Mouse (Mus musculus): ENCODE measurements at regions not wholly inside any gene's neighbourhood (a gene's known extent, or its start where the extent isn't known, plus 50 kb on each side); places are given as distances from the start of the nearest gene placed in this dataset.

DNA sequence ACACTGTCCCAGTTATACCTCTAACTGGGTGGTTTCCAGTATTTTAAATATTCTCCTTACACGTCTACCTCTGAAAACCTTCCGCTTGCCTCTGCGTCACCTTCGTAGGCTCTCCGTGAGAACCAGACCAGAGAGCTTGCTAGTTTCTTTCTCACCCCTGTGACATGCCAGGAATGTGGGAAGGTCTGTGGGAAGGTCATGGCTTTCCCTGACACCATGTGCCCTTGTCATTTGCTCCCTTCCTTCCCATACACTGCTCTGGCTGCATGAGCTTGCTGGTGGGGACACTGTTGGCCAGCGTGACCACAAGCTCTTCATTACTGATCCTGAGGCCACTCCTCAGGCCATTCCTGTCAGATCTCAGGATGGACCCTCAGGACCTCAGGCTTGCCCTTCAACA is 66.5 kb upstream of the Slc38a4 start:
- no peak overlapping the region for H3K4me2 ChIP-seq (replicated peaks)
- no peak overlapping the region for H3K27ac ChIP-seq
- no peaks in the 10 kb centered on the region for H3K27me3 ChIP-seq
- ATAC-seq (ENCODE audit: low FRiP score) = no peak
- H3K4me3 ChIP-seq = no peak overlapping the region
- H3K36me3 ChIP-seq = no peaks in the 10 kb centered on the region
- no peak overlapping the region for H3K9ac ChIP-seq
- no peaks in the 10 kb centered on the region for H3K9me3 ChIP-seq (replicated peaks)
- H3K4me1 ChIP-seq = no peaks in the 10 kb centered on the region
- 85% methylated on average over 6 of the region's 6 CpGs for WGBS

DNA sequence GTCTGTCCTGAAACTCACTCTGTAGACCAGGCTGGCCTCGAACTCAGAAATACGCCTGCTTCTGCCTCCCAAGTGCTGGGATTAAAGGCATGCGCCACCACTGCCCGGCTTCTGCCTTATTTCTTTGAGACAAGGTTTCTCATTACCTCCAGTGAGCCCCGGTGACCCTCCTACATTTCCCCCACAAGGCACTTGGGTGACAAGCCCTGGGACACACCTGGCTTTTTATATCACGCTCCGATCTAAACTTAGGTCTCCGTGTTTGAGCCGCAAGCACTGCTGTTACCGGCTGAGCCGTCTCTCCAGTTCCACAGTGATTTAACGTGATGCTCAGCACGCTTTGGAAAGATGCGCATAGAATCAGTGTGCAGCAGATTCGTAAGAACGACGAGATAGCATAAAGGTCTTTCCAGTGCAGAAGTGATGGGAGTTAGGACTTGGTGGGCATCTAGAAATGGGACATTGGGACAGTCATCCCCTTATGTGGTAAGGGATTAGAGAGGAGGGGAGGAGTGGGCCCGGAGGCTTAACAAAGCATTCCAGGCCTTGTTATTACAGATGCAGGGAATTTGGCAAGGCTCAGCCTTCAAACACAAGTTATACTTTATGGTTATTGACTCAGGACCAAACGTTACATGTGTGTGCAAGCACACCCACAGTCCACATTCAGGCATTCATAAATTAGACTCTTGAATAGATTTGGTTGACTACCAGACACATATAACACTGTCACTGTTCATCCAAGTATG is 56.9 kb upstream of the Slc38a4 start:
- Histone ChIP-seq H3K9me3 (replicated peaks) (no peaks in the 10 kb centered on the region; the same call in 1 of the 2 replicates), H3K36me3 (no peaks in the 10 kb centered on the region), H3K4me2 (replicated peaks) (no peak overlapping the region), H3K4me1 (no peaks in the 10 kb centered on the region), H3K27ac (no peak overlapping the region), H3K9ac (no peak overlapping the region), H3K4me3 (no peak overlapping the region), H3K27me3 (no peaks in the 10 kb centered on the region)
- 87% methylated on average over 19 of the region's 19 CpGs for WGBS
- ATAC-seq (ENCODE audit: low FRiP score) = no peak

DNA sequence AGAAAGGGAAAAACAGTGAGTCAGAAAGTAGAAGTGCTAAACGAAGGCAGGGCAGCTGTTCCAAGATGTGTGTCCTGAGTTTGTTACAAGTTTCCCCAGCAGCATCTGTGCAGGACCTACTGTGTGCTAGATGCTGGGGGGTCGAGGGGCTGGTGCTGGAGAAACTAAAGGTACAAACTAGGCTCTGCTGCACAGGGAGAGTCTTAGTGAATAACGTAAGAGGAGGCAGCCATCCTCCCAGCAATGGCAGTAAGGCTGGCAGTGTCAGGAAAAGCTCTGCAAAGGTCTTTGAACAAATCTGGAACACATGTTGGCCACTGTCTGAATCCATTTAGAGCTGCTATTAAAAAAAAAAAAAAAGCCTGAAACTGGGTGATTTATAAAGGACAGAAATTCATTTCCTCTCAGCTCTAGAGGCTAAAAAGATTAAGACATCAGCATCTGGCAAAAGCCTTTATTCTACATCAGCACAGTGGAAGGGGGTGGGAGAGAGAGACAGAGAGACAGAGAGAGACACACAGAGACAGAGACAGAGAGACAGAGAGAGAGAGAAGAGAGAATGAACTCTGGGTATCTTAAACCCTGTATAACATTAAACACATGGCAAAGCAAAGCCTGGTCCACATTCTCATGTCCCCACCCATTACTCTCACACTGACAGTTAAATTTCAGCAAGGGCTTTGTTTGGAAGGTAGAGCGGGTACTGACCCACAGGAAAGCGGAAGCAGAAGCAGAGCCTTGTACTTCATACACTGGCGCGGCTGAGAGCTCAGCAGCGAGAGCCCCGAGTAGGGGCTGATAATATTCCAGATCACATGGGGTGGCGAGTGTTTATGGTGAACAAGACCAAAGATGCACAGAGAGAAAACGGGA is 55.8 kb upstream of the Slc38a4 start:
- H3K4me1 ChIP-seq = no peaks in the 10 kb centered on the region
- H3K27ac ChIP-seq = no peak overlapping the region
- no peaks in the 10 kb centered on the region; the same call in 1 of the 2 replicates for H3K9me3 ChIP-seq (replicated peaks)
- H3K4me3 ChIP-seq = no peak overlapping the region
- H3K27me3 ChIP-seq = no peaks in the 10 kb centered on the region
- H3K9ac ChIP-seq = no peak overlapping the region
- H3K36me3 ChIP-seq = no peaks in the 10 kb centered on the region
- 70% methylated on average over 11 of the region's 11 CpGs for WGBS
- H3K4me2 ChIP-seq (replicated peaks) = no peak overlapping the region
- ATAC-seq (ENCODE audit: low FRiP score) = no peak

DNA sequence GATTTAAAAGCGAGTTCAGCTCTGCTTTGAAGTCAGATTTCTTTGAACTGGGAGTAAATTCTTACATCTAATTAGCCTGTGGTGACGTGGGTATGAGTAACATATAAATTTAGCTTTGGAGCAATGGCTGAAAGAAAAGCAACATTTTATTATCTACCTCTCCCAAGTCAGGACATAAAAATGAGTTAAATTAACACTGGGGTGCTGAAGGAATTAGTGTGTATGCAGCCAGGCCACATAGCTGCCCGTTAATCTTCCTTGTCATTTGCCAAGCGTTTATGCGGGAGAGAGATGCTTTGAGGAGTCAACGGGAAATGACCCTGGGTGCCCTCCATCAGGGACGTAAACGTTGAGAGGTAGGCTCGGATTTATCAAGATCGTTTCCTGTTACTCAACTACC is 52.0 kb upstream of the Slc38a4 start:
- no peak overlapping the region for H3K4me3 ChIP-seq
- ATAC-seq (ENCODE audit: low FRiP score) = no peak
- H3K36me3 ChIP-seq = no peaks in the 10 kb centered on the region
- H3K4me2 ChIP-seq (replicated peaks) = no peak overlapping the region
- no peak overlapping the region for H3K9ac ChIP-seq
- H3K4me1 ChIP-seq = no peaks in the 10 kb centered on the region
- no peak overlapping the region for H3K27ac ChIP-seq
- no peaks in the 10 kb centered on the region for H3K27me3 ChIP-seq
- 49% methylated on average over 10 of the region's 10 CpGs for WGBS
- no peaks in the 10 kb centered on the region; the same call in 1 of the 2 replicates for H3K9me3 ChIP-seq (replicated peaks)

DNA sequence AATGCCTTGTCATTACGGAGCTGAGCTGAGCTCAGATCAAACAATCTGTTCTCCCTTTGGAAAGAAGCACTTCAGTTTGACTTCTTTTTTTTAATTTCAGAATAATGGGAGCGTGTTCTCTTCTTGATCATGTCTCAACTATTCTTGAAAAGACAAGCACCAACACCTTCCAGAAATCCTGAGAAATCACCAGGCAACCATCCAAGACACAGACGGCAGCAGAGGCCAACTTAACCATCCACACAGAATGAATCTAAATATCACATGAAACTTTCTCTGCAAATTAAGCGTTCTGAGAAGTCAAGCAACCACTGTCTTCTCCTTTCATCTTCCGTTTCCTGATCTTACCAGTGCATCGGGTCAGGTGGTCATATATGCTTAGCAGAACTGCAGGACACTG is 50.8 kb upstream of the Slc38a4 start:
- Histone ChIP-seq H3K4me3 (no peak overlapping the region), H3K36me3 (no peaks in the 10 kb centered on the region), H3K4me2 (replicated peaks) (no peak overlapping the region), H3K9me3 (replicated peaks) (no peaks in the 10 kb centered on the region; the same call in 1 of the 2 replicates), H3K27me3 (no peaks in the 10 kb centered on the region), H3K4me1 (no peaks in the 10 kb centered on the region), H3K27ac (no peak overlapping the region), H3K9ac (no peak overlapping the region)
- 85% methylated on average over 6 of the region's 6 CpGs for WGBS
- no peak for ATAC-seq (ENCODE audit: low FRiP score)
